Mouse (Mus musculus) adipocyte (in vitro differentiated cells): ENCODE results near the gene Dnmt3a.
A peak's percentile ranks its signal among the peaks of the same experiment; 100 is the strongest.

Experiments
- DNase-seq: peaks from one replicate; pipeline ENCODE4 v3.0.0-alpha.2; 2016; ENCODE audit warnings: low spot score

Gene Dnmt3a

DNA sequence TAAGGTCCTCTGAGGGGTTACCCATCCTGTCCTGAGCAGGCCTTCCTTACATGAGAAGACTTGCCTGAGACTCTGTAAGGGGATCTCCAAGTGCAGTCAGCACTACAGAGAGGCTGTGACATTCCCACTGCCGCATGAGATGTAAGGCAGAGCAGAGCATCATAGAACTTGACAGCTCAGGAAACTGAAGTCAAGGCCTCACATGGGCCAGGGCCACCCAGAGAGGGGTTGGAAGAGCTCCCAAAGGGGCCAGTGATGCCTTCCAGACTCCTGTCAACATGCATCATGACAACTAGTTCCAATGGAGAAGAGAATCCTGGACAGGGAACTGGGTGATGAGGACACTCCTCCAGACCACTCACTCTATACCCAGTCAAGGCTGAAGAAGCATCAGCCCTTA is 18.3 kb upstream of the Dnmt3a start:
- no peak for DNase-seq

DNA sequence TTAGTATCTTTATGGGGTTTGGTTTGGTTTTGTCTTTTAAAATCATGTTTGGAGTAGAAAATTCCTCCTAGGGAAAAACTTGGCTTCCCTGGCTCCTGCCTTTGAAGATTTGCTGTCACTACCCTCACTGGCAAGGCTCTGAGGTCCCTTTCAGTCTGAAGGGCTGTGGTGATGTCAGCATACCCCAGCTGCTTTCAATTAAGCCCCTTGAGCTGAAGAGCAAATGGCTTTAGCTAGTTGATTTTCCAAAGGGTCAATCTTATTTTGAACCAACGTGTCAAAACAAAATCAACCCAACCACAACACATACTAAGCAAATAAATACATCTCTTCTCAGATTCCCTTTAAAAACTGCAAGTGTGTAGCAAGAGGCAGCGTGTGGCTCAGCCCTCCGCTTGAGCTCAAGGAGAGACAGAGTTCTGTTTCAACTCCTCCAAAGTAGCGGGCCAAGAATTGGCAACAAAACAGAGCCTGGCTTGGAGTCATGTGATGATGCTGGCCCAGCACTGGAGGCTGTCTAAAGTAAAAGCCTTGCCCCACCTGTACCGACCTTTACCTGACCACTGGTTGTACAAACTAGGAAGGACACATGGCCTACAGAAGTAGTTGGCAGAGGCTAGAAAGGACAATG is 17.3 kb upstream of the Dnmt3a start:
- peak; percentile 36 for DNase-seq

DNA sequence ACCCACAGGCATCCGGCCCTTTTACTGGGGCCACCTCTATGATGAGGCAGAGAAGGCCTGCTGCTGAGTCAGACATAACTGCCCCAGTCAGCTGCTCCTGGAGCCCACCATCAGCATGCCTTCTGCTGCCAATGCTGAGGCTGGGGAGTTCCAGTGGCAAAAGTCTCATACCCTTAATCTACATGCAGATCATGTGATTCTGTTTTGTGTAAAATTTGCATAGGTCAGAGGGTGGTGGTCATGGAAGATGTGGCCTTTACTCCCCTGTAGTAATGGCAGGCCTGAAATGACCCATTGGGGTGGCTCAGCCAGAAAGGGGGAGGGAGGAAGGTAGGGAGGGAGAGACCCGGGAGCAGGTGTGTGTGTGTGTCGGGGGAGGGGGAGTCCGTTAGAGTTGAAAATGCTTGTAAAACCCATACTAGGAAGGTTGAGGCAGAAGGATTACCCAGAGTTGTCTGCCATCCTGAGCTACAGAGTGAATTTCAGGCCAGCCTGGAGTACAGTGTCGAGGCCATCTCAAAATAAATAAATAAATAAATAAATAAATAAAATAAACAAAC is 16.1 kb upstream of the Dnmt3a start:
- no peak for DNase-seq

GRCm38 (mm10) chr12:3791257-3791656 is 14.6 kb upstream of the Dnmt3a start:
- DNase-seq: no peak

GRCm38 (mm10) chr12:3791732-3792131 is 14.1 kb upstream of the Dnmt3a start:
- DNase-seq: peak; percentile 96

- DNase-seq: no peak
Measured at GRCm38 (mm10) chr12:3792248-3792647, 13.6 kb upstream of the Dnmt3a start.

GRCm38 (mm10) chr12:3795569-3795968 is 10.2 kb upstream of the Dnmt3a start:
- no peak for DNase-seq

DNA sequence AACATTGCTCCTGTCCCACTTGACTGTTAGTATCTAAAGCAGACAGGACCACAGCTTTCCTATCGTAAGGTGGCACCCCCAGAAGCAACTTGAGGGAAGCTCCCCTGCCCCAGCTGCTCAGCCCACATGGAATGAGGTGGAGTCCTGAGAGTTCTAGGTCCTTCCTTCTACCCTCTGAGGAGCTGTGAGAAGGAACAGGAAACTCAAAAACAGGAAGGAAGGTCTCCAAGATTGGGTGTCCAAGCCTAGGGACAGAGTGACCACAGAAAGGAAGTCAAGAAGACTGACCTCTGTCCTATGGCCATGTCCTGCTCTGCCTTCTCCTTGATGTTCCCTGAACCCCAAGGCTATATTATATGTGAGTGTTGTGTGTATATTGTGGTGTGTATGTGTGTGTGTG is 6.3 kb upstream of the Dnmt3a start:
- no peak for DNase-seq

- peak; percentile 63 for DNase-seq
Measured at GRCm38 (mm10) chr12:3806271-3806684, 471 bp downstream of the Dnmt3a start.

GRCm38 (mm10) chr12:3806703-3807547 is 1.1 kb downstream of the Dnmt3a start:
- DNase-seq: peak; percentile 62

DNA sequence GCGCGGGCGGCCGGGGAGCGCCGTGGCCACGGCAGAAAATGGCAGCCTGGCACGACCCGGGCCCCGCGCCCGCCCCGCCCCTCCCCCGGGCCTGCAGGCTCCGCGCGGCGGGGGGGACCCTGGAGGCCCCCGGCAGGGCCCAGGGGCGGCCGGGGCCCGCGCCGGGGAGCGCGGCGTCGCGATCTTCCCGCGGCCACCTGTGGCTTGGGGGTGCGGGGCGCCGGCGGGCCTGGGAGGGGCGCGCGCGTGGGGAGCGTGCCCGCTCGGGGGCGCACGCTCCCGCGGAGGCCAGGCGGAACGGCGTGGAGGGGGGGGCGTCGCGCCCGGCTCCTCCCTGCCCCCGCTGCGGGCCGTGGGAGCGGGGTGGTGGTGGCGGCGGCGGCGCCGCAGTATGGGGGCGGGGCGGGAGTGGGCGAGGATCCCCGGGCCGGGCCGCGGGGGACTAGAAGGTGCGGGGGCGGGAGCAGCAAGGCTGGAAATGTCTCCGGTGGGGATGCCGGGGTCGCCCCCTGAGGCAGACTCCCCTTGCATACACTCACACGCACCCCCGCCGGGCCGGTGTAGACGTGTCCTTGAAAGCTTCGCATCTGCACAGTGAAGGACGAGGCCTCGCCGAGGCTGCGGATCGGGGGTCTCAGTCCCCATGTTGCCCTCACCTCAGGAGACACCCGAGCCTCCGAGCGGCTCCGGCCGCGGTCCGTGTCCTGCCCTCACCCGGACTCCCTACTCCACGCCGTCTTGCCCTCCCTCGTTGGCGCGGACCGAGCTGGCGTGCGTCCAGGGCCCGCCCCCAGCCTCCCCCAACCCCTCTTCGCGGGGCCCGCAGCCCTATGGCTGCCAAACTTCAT is 2.0 kb downstream of the Dnmt3a start:
- no peak for DNase-seq

GRCm38 (mm10) chr12:3808396-3808981 is 2.7 kb downstream of the Dnmt3a start:
- DNase-seq: peak; percentile 62

GRCm38 (mm10) chr12:3809520-3810180 is 3.8 kb downstream of the Dnmt3a start:
- no peak for DNase-seq

GRCm38 (mm10) chr12:3810455-3810854 is 4.6 kb downstream of the Dnmt3a start:
- no peak for DNase-seq

DNA sequence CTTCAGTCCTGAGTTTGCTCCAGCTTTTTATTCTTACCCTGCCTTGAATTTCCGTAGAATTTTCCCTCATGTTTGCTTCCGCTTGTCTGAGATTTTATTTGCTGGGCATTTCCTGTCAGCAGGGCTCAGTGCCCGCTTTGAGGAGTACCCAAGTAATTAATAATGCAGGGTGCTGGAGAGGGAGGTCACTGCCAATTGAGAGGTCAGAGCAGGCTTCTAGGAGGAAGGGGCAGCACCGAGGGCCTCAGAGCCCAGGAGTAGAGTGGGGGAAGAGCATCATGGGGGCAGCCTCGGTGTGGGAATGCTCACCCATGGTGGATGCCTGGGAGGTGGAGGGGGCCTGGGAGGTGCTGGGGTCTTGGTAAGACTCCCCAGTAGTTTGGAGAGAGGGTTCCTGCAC is 5.8 kb downstream of the Dnmt3a start:
- no peak for DNase-seq

DNA sequence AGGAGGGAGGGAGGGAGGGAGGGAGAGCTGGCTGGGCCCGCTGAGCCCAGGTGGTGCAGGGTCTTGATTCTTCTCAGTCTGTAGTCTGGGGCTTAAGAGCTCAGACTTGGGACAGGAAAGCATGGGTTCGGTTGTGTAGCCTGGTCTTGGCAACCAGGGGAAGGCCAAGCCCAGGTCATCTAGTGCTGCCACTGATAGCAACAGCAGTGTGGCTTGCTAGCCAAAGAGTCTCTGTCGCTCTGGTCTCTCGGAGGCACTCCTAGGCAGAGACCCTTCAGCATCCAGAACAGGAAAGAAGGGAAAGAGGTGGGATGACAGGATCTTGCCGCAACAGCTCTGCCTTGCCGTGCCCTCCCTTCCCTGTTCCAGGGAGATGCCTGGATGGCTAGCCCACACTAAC is 6.4 kb downstream of the Dnmt3a start:
- DNase-seq: no peak

DNA sequence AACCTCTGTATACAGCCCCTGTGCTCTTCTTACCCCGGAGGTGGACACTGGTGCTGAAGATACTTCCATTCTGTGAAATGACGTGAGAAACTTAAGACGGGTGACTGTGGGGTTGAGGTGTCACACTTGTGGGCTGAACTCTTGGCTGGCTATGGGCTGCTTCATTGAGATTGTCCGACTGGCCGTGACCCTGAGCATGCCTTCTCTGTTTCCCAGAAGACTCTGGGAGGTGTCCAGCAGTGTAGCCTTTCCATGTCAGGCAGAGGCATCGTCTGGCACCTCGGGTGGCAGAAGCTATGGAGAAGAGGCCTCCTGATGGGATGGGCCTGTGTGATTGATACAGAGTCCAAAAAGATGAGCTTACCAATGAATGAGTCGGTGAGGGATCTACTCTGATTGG is 7.3 kb downstream of the Dnmt3a start:
- no peak for DNase-seq

DNA sequence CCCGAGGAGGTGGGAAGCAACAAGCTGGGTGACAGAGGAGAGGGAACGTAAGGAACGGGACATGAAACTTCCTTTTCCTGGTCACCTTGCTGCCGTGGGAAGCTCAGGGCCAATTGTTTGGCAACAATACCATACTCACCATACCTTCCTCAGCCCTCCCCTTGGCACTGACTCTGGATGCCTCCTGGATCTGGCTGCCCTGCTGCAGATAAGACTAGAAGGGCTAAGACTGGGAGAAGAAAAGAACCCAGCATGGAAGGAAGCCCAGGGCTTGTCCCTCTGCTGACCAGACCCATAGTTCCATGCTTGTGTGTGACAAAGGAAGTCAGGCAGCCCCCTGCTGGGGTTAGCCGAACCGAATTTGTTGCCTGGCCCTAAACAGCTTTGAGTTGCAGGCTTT is 9.6 kb downstream of the Dnmt3a start:
- DNase-seq: no peak

- DNase-seq: no peak
Measured at GRCm38 (mm10) chr12:3817033-3817432, 11.2 kb downstream of the Dnmt3a start.

DNA sequence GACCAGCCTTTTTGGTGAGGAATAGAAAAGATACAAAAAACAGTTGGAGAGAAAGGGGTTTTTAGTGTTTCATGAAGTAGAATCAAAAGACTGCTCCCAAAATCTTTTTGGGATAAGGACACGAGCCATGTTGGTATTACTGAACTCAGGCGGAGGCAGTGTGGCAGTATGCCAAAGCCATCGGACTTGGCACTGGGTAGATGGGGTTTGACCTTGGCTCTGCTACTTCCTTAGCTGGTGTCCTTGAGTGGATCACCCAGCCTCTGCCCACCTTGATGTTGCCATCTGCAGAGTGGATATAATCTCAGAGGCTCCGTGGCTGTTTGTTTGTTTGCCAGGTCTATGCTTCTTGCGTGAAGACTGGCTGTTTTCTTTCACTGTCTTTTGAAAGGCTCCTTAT is 11.8 kb downstream of the Dnmt3a start:
- no peak for DNase-seq

- DNase-seq: no peak
Measured at GRCm38 (mm10) chr12:3819899-3820298, 14.1 kb downstream of the Dnmt3a start.
